Mouse (Mus musculus) midbrain, embryonic 11.5 days (tissue): ENCODE results near the gene Ctse. TPM values are rescaled to one million over a fixed set of nuclear protein-coding genes. Genes with fewer than 3 reads are reported as not detected.

Source experiments
- ATAC-seq: fragments of 200-750 bp; cut with Nextera tagmentation; 2 replicates; pipeline ENCODE4 v1.8.0; 2017; ENCODE audit warnings: moderate TSS enrichment, moderate library complexity; ENCODE audit not compliant: low FRiP score
- DNase-seq: peaks from one replicate; pipeline ENCODE4 v3.0.0; 2015; ENCODE audit warnings: low spot score; ENCODE audit errors: missing footprints
- H3K27ac ChIP-seq: fragments of 300-500 bp; sonication (generic); 2 replicates; pipeline ENCODE4 v1.5.1; 2014; ENCODE audit warnings: low read depth, low read length
- H3K27me3 ChIP-seq: fragments of 300-500 bp; sonication (generic); 2 replicates; pipeline ENCODE4 v1.6.1; 2014; ENCODE audit warnings: mild to moderate bottlenecking, low read length, moderate library complexity, mixed read lengths; ENCODE audit not compliant: control insufficient read depth, insufficient read depth
- H3K36me3 ChIP-seq: fragments of 300-500 bp; sonication (generic); 2 replicates; pipeline ENCODE4 v1.6.1; 2014; ENCODE audit warnings: mild to moderate bottlenecking, low read length, moderate library complexity, mixed read lengths; ENCODE audit not compliant: control insufficient read depth, insufficient read depth
- H3K4me1 ChIP-seq: fragments of 300-500 bp; sonication (generic); 2 replicates; pipeline ENCODE4 v1.6.1; 2014; ENCODE audit warnings: low read length; ENCODE audit not compliant: control insufficient read depth, insufficient read depth
- H3K4me2 ChIP-seq: fragments of 300-500 bp; sonication (generic); 2 replicates; pipeline ENCODE4 v1.6.1; 2014; ENCODE audit warnings: mild to moderate bottlenecking, moderate library complexity
- H3K4me3 ChIP-seq: fragments of 300-500 bp; sonication (generic); 2 replicates; pipeline ENCODE4 v1.5.1; 2014; ENCODE audit warnings: low read depth, low read length
- H3K9ac ChIP-seq: fragments of 300-500 bp; sonication (generic); 2 replicates; pipeline ENCODE4 v1.6.1; 2014; ENCODE audit warnings: low read length
- H3K9me3 ChIP-seq: fragments of 300-500 bp; sonication (generic); 2 replicates; pipeline ENCODE4 v1.6.1; 2016; ENCODE audit warnings: low read length; ENCODE audit not compliant: control insufficient read depth
- WGBS: fragments of 180-500 bp; shearing (Covaris S2); extraction: QIAGEN DNeasy Blood & Tissue Kit; methylation state at CpG from one replicate; pipeline ENCODE4 v1.1.7; 2014; 5-methylcytosine and 5-hydroxymethylcytosine counted together
- polyA plus RNA-seq: library from polyadenylated mRNA; unstranded; fragments of >200 nt; fragmentation: Nextera tagmentation; extraction: Ambion mirVana; gene quantifications from 2 replicates; pipeline ENCODE4 v1.2.1, GENCODE M21; 2014

Gene Ctse
- polyA plus RNA-seq, 1 experiment from 2014 or later, result 0.31 TPM

GRCm38 (mm10) chr1:131661749-131662148, 23.6 kb downstream of the Ctse start:
- peaks cover 4% of the 10 kb centered on the region; the same call in 1 of the 2 replicates for H3K4me1 ChIP-seq
- no peak overlapping the region for H3K4me3 ChIP-seq
- no peak overlapping the region for H3K27ac ChIP-seq
- no peaks in the 10 kb centered on the region for H3K36me3 ChIP-seq
- no peak for ATAC-seq
- DNase-seq, result no peak
- WGBS, result 75% methylated on average over 3 of the region's 3 CpGs
- H3K9ac ChIP-seq, result no peak overlapping the region
- no peaks in the 10 kb centered on the region for H3K27me3 ChIP-seq
- no peaks in the 10 kb centered on the region for H3K9me3 ChIP-seq
- no peak overlapping the region for H3K4me2 ChIP-seq

GRCm38 (mm10) chr1:131663286-131663995, 25.3 kb downstream of the Ctse start:
- H3K9ac ChIP-seq, result no peak overlapping the region
- ATAC-seq, result no peak
- H3K36me3 ChIP-seq, result no peaks in the 10 kb centered on the region
- H3K9me3 ChIP-seq, result no peaks in the 10 kb centered on the region
- no peaks in the 10 kb centered on the region for H3K4me1 ChIP-seq
- no peak overlapping the region for H3K4me3 ChIP-seq
- H3K27ac ChIP-seq, result no peak overlapping the region
- no peaks in the 10 kb centered on the region for H3K27me3 ChIP-seq
- no peak overlapping the region for H3K4me2 ChIP-seq
- 87% methylated on average over 9 of the region's 9 CpGs for WGBS
- DNase-seq, result no peak

GRCm38 (mm10) chr1:131664136-131664535, 26.0 kb downstream of the Ctse start:
- Histone ChIP-seq H3K4me3 (no peak overlapping the region), H3K4me2 (no peak overlapping the region), H3K36me3 (no peaks in the 10 kb centered on the region), H3K9me3 (no peaks in the 10 kb centered on the region), H3K9ac (no peak overlapping the region), H3K27ac (no peak overlapping the region), H3K4me1 (no peaks in the 10 kb centered on the region), H3K27me3 (no peaks in the 10 kb centered on the region)
- no peak for DNase-seq
- 91% methylated on average over 5 of the region's 5 CpGs for WGBS
- ATAC-seq, result no peak

GRCm38 (mm10) chr1:131665886-131666285, 27.8 kb downstream of the Ctse start:
- no peaks in the 10 kb centered on the region for H3K4me1 ChIP-seq
- H3K9me3 ChIP-seq, result no peaks in the 10 kb centered on the region
- no peak overlapping the region for H3K27ac ChIP-seq
- ATAC-seq (no peak), DNase-seq (no peak)
- no peaks in the 10 kb centered on the region for H3K36me3 ChIP-seq
- no peak overlapping the region for H3K4me3 ChIP-seq
- WGBS, result 82% methylated on average over 1 of the region's 1 CpGs
- no peak overlapping the region for H3K9ac ChIP-seq
- H3K27me3 ChIP-seq, result no peaks in the 10 kb centered on the region
- no peak overlapping the region for H3K4me2 ChIP-seq

GRCm38 (mm10) chr1:131671113-131671512, 33.0 kb downstream of the Ctse start:
- no peak for DNase-seq
- no peaks in the 10 kb centered on the region for H3K27me3 ChIP-seq
- no peak overlapping the region for H3K4me3 ChIP-seq
- H3K9me3 ChIP-seq, result no peaks in the 10 kb centered on the region
- no peak overlapping the region for H3K4me2 ChIP-seq
- no peak overlapping the region for H3K27ac ChIP-seq
- H3K9ac ChIP-seq, result no peak overlapping the region
- ATAC-seq, result no peak
- 92% methylated on average over 8 of the region's 8 CpGs for WGBS
- no peaks in the 10 kb centered on the region for H3K36me3 ChIP-seq
- no peaks in the 10 kb centered on the region for H3K4me1 ChIP-seq

- Histone ChIP-seq H3K27me3 (no peaks in the 10 kb centered on the region), H3K4me3 (no peak overlapping the region), H3K36me3 (no peaks in the 10 kb centered on the region), H3K4me2 (no peak overlapping the region), H3K9ac (no peak overlapping the region), H3K9me3 (no peaks in the 10 kb centered on the region), H3K27ac (no peak overlapping the region), H3K4me1 (no peaks in the 10 kb centered on the region)
- no peak for DNase-seq
- 78% methylated on average over 7 of the region's 7 CpGs for WGBS
- no peak for ATAC-seq
Measured at GRCm38 (mm10) chr1:131672361-131672760, 34.3 kb downstream of the Ctse start.

GRCm38 (mm10) chr1:131679644-131680043, 41.5 kb downstream of the Ctse start:
- WGBS, result 84% methylated on average over 5 of the region's 5 CpGs
- no peak overlapping the region for H3K4me3 ChIP-seq
- H3K27me3 ChIP-seq, result no peaks in the 10 kb centered on the region
- no peak overlapping the region for H3K4me2 ChIP-seq
- ATAC-seq (no peak), DNase-seq (no peak)
- H3K4me1 ChIP-seq, result no peaks in the 10 kb centered on the region
- no peak overlapping the region for H3K27ac ChIP-seq
- H3K36me3 ChIP-seq, result no peaks in the 10 kb centered on the region
- H3K9ac ChIP-seq, result no peak overlapping the region
- H3K9me3 ChIP-seq, result no peaks in the 10 kb centered on the region

- Histone ChIP-seq H3K36me3 (no peaks in the 10 kb centered on the region), H3K4me3 (no peak overlapping the region), H3K9me3 (no peaks in the 10 kb centered on the region), H3K4me2 (no peak overlapping the region), H3K4me1 (no peaks in the 10 kb centered on the region), H3K27me3 (no peaks in the 10 kb centered on the region), H3K9ac (no peak overlapping the region), H3K27ac (no peak overlapping the region)
- 92% methylated on average over 2 of the region's 2 CpGs for WGBS
- DNase-seq, result no peak
- no peak for ATAC-seq
Measured at GRCm38 (mm10) chr1:131687739-131688138, 49.6 kb downstream of the Ctse start.

GRCm38 (mm10) chr1:131688475-131688874, 50.4 kb downstream of the Ctse start, which contains the start of gene Rab7b:
Rab7b (plus strand) TSS chr1:131688695.
- ATAC-seq (no peak), DNase-seq (no peak)
- Histone ChIP-seq H3K4me3 (no peak within 1 kb of the TSS), H3K4me2 (no peak within 1 kb of the TSS), H3K4me1 (no peaks in the 10 kb centered on the region), H3K36me3 (no peaks in the 10 kb centered on the region), H3K9me3 (no peaks in the 10 kb centered on the region), H3K27ac (no peak within 1 kb of the TSS), H3K9ac (no peak within 1 kb of the TSS), H3K27me3 (no peaks in the 10 kb centered on the region)
- WGBS, result 64% methylated on average over 8 of the region's 8 CpGs
